Mouse (Mus musculus): ENCODE results near the gene 4931406C07Rik.

Gene 4931406C07Rik

DNA sequence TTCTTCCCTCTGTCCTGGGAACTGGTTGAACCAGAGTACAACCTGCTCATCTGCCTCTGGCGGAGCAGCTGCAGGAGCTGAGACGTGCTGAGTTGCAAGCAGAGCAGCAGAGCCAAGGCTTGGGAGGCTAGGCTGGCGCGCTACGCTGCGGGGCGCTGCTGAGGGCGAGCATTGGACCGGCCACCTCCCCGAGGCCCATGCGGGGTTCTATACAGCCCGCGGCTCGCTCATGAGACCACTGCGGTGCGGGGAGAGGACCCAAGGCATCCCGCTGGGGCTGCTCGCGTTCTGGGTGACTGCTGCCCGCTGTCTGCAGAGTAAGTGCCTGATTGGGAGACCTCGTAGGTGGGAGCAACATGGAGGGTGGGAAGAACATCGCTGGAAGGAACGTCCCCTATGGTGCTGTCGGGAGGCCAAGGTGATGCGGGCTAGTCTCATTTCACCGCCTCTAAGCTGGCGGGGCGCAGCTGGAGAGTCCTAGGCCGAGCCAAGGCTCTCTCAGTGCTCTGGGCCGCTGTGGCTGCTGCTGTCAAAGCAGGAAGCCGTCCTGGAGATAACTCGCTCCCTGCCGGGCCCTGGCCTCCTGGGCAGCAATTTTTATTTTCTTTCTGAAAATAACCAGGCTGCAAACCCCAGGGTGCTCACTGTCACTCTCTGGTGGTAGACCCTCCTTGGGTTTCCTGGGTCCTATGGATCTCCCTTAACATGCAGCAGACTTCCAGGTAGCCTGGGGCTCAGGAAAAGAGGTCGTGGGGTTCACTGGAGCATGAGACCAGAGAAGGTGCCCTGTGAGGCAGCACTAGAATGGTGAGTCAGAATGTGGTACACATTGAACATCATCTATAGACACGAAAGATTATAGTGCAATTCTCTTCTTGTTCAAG, 67.0 kb downstream of the 4931406C07Rik start, which contains the start of gene Vstm5:
Gene Vstm5, plus strand, starts transcription at position 4 of the 884 bp plus-strand sequence.
- no peak for DNase-seq (ENCODE audit: extremely low read depth, low read depth, low spot score)

DNA sequence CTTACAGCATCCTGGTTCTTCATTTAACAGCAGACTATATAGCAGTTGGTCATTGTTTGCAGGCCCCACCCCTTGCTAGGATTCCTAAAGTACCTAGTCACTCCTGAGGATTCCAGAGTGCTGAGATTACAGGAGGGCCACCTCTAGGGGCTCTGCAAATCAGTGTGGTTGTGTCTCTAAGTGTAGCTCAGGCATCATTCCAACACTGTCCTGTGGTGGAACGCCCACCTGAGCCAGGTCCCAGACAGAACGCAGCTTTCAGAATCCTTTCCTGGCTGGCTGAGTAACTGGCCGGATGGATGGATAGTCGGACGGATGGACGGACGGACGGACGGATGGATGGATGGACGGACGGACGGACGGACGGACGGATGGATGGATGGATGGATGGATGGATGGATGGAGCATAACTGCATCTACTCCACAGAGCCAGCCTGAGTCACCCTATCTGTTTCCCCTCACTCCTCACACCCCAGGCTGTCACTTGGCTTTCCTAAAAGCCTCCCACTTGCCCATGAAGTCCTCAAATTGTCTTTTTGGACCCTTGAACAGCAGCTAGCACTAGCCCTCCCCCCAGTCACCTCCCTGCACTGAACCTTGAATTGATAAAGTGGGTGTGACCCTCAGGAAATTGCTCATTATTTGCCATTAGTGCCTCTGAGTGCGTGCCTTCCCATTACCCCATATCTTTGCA, 67.8 kb downstream of the 4931406C07Rik start:
- DNase-seq (ENCODE audit: extremely low read depth, low read depth, low spot score): no peak

DNA sequence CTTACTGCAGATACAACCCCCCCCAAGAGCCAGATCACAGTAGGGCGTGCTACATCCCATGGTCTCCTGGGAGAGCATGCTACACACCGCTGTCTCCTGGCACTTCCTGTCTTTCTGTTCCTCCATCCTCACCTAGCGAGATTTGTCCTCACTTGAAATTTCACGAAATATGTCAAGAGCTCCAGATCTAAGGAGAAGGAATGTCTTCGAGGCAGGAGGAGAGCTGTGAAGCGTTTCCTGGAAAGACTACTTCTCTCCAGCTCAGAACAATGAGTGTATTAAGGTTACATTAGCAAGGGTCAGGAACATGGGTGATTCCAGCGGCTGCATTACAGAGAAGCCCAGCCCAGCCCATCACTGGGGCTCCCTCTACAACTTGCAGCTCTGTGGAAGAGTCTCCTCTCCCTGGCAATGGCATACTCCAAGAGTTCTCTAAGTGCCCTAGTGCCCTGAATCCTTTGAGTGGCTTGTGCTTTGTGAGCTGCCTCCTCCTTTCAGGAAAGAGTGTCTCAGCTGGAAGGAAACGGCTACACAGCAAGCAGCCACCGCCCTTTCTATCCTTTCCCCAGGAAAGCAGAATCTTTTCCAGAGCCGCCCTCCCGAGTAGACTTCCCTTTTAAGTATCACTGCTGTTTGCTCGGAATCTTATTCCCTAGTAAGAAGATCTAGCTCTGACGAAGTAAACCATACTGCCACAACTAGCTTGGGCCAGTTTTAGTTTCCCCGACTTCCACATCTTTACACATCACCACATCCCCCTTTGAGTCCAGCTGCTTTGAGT, 68.5 kb downstream of the 4931406C07Rik start:
- no peak for DNase-seq (ENCODE audit: extremely low read depth, low read depth, low spot score)

GRCm38 (mm10) chr9:15235986-15236385, 70.3 kb downstream of the 4931406C07Rik start:
- DNase-seq (ENCODE audit: extremely low read depth, low read depth, low spot score): no peak

DNA sequence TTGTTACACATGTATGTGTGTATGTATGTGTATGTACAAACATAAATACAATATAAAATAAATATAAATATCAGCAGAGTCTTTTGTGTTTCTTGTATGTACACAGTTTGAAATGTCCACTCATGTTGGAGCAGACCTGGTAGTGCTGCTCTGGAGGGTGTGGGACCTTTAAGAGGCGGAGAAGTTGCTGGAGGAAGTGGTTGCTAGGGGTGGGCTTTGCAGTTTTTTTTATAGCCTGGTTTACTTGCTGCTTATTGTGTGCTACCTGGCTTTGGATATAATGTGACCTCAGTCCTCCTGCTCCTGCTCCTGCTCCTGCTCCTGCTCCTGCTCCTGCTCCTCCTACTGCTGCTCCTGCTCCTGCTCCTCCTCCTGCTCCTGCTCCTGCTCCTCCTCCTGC, 72.6 kb downstream of the 4931406C07Rik start:
- DNase-seq (ENCODE audit: extremely low read depth, low read depth, low spot score): no peak

Data from fat pad, adult 2 months (tissue).